Mouse (Mus musculus): ENCODE results near the gene Fgf18. TPM values are rescaled to one million over a fixed set of nuclear protein-coding genes. Genes with fewer than 3 reads are reported as not detected.

Gene Fgf18
- polyA plus RNA-seq (2014; fragmentation: Nextera tagmentation; extraction: Ambion mirVana): 4.7 and 5.5 TPM in 2 replicates

DNA sequence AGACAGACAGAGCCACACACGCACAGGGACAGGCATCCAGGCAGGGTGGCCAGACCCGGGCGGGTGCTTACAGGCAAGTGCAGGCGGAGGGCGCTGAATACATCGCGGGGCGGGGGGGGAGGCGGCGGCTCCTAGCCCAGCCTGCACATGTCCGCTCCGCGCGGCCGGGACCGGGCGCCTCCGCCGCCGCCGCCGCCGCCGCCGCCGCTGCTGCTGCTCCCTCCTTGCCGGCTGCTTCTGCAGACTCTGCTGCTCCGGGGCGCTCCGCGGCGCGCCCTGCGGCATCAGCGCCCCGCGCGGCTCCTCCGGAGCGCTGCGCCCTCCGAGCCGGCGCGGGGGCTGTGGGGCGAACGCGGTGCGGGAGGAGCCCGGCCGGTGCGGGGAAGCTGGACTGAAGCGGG, at the start of gene Fgf18:
Fgf18 (minus strand) TSS at position 230 of the 401 bp plus-strand sequence.
- peak within 1 kb of the TSS; percentile 82 for H3K4me2 ChIP-seq (ENCODE audit: low read length)
- H3K27me3 ChIP-seq (ENCODE audit: control insufficient read depth, insufficient read depth, low read length): peaks cover 10% of the 10 kb centered on the region; the same call in 1 of the 2 replicates

GRCm38 (mm10) chr11:33196447-33197132, 49.4 kb upstream of the Fgf18 start:
- DNase-seq (peak; percentile 33), ATAC-seq (ENCODE audit: low FRiP score, low TSS enrichment) (no peak)
- H3K9ac ChIP-seq (replicated peaks; ENCODE audit: low read length): no peak overlapping the region
- H3K4me2 ChIP-seq (ENCODE audit: low read length): no peak overlapping the region
- 0 out of 2 replicates have a peak, but pooled peaks cover 12% of the 10 kb centered on the region for H3K4me1 ChIP-seq (ENCODE audit: control insufficient read depth, insufficient read depth, low read length)
- WGBS: 7% methylated on average over 24 of the region's 24 CpGs
- H3K4me3 ChIP-seq (replicated peaks; ENCODE audit: low read depth, low read length): no peak overlapping the region
- peaks cover 73% of the 10 kb centered on the region for H3K27me3 ChIP-seq (ENCODE audit: control insufficient read depth, insufficient read depth, low read length)
- H3K27ac ChIP-seq (replicated peaks; ENCODE audit: low read depth, low read length): no peak overlapping the region
- H3K36me3 ChIP-seq (ENCODE audit: control insufficient read depth, insufficient read depth, low read length): no peaks in the 10 kb centered on the region
- 0 out of 2 replicates have a peak, but pooled peaks cover 6% of the 10 kb centered on the region for H3K9me3 ChIP-seq (ENCODE audit: control insufficient read depth, low read length)

More for the DNA sequence above, at the start of gene Fgf18:
- Histone ChIP-seq H3K36me3 (ENCODE audit: control insufficient read depth, insufficient read depth, low read length) (peaks cover 23% of the 10 kb centered on the region), H3K4me3 (replicated peaks; ENCODE audit: low read depth, low read length) (peak within 1 kb of the TSS; percentile 52), H3K4me1 (ENCODE audit: control insufficient read depth, insufficient read depth, low read length) (peaks cover 32% of the 10 kb centered on the region), H3K9me3 (ENCODE audit: control insufficient read depth, low read length) (no peaks in the 10 kb centered on the region), H3K27ac (replicated peaks; ENCODE audit: low read depth, low read length) (peak within 1 kb of the TSS; percentile 77), H3K9ac (replicated peaks; ENCODE audit: low read length) (peak within 1 kb of the TSS; percentile 70)
- ATAC-seq (ENCODE audit: low FRiP score, low TSS enrichment) (peak; percentile 46), DNase-seq (peak; percentile 84)
- 1% methylated on average over 52 of the region's 53 CpGs for WGBS

- DNase-seq (peak; percentile 36), ATAC-seq (ENCODE audit: low FRiP score, low TSS enrichment) (no peak)
- Histone ChIP-seq H3K9me3 (ENCODE audit: control insufficient read depth, low read length) (0 out of 2 replicates have a peak, but pooled peaks cover 6% of the 10 kb centered on the region), H3K4me1 (ENCODE audit: control insufficient read depth, insufficient read depth, low read length) (0 out of 2 replicates have a peak, but pooled peaks cover 6% of the 10 kb centered on the region), H3K4me3 (replicated peaks; ENCODE audit: low read depth, low read length) (no peak overlapping the region), H3K27ac (replicated peaks; ENCODE audit: low read depth, low read length) (no peak overlapping the region), H3K4me2 (ENCODE audit: low read length) (no peak overlapping the region), H3K36me3 (ENCODE audit: control insufficient read depth, insufficient read depth, low read length) (no peaks in the 10 kb centered on the region), H3K27me3 (ENCODE audit: control insufficient read depth, insufficient read depth, low read length) (peaks cover 66% of the 10 kb centered on the region), H3K9ac (replicated peaks; ENCODE audit: low read length) (no peak overlapping the region)
- 2% methylated on average over 25 of the region's 25 CpGs for WGBS
Measured at GRCm38 (mm10) chr11:33195531-33196446, 48.6 kb upstream of the Fgf18 start.

GRCm38 (mm10) chr11:33195061-33195460, 47.9 kb upstream of the Fgf18 start:
- Histone ChIP-seq H3K9me3 (ENCODE audit: control insufficient read depth, low read length) (0 out of 2 replicates have a peak, but pooled peaks cover 6% of the 10 kb centered on the region), H3K36me3 (ENCODE audit: control insufficient read depth, insufficient read depth, low read length) (no peaks in the 10 kb centered on the region)

DNA sequence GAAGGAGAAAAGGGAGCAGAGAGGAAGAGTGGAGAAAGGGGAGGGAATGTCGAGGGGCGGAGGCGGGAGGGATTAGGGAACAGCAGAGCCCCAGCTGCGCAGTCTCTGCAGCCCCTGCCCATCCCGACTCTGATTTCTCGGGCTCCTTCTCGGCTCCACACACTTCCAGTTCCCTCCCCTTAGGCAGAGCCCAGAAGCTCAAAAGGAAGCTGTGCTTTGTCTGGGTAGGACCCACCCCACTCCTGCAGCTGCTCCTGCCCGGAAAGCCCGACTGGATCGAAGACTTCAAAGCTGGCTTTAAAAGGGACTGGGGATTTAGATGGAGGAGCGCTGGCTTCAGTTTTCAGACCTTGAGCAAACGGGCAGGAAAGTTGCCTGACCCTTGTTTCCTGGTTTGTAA, 46.5 kb upstream of the Fgf18 start:
- Histone ChIP-seq H3K4me1 (ENCODE audit: control insufficient read depth, insufficient read depth, low read length) (no peaks in the 10 kb centered on the region), H3K4me3 (replicated peaks; ENCODE audit: low read depth, low read length) (no peak overlapping the region), H3K9me3 (ENCODE audit: control insufficient read depth, low read length) (0 out of 2 replicates have a peak, but pooled peaks cover 6% of the 10 kb centered on the region), H3K9ac (replicated peaks; ENCODE audit: low read length) (no peak overlapping the region), H3K27ac (replicated peaks; ENCODE audit: low read depth, low read length) (no peak overlapping the region), H3K27me3 (ENCODE audit: control insufficient read depth, insufficient read depth, low read length) (peaks cover 50% of the 10 kb centered on the region), H3K36me3 (ENCODE audit: control insufficient read depth, insufficient read depth, low read length) (no peaks in the 10 kb centered on the region), H3K4me2 (ENCODE audit: low read length) (peak overlapping the region; percentile 24; the same call in 1 of the 2 replicates)
- DNase-seq: peak; percentile 42
- WGBS: under 1% methylated on average over 12 of the region's 12 CpGs
- ATAC-seq (ENCODE audit: low FRiP score, low TSS enrichment): peak; percentile 48; the same call in 1 of the 2 replicates

More at GRCm38 (mm10) chr11:33195061-33195460, 47.9 kb upstream of the Fgf18 start:
- H3K4me2 ChIP-seq (ENCODE audit: low read length): no peak overlapping the region
- 0 out of 2 replicates have a peak, but pooled peaks cover under 1% of the 10 kb centered on the region for H3K4me1 ChIP-seq (ENCODE audit: control insufficient read depth, insufficient read depth, low read length)
- H3K27ac ChIP-seq (replicated peaks; ENCODE audit: low read depth, low read length): no peak overlapping the region
- no peak overlapping the region for H3K9ac ChIP-seq (replicated peaks; ENCODE audit: low read length)
- DNase-seq (no peak), ATAC-seq (ENCODE audit: low FRiP score, low TSS enrichment) (no peak)
- 22% methylated on average over 7 of the region's 7 CpGs for WGBS
- H3K4me3 ChIP-seq (replicated peaks; ENCODE audit: low read depth, low read length): no peak overlapping the region
- peaks cover 61% of the 10 kb centered on the region for H3K27me3 ChIP-seq (ENCODE audit: control insufficient read depth, insufficient read depth, low read length)

- ATAC-seq (ENCODE audit: low FRiP score, low TSS enrichment) (no peak), DNase-seq (no peak)
- Histone ChIP-seq H3K9me3 (ENCODE audit: control insufficient read depth, low read length) (no peaks in the 10 kb centered on the region), H3K4me2 (ENCODE audit: low read length) (no peak overlapping the region), H3K9ac (replicated peaks; ENCODE audit: low read length) (no peak overlapping the region), H3K4me1 (ENCODE audit: control insufficient read depth, insufficient read depth, low read length) (0 out of 2 replicates have a peak, but pooled peaks cover 6% of the 10 kb centered on the region), H3K27me3 (ENCODE audit: control insufficient read depth, insufficient read depth, low read length) (peaks cover 8% of the 10 kb centered on the region; the same call in 1 of the 2 replicates), H3K4me3 (replicated peaks; ENCODE audit: low read depth, low read length) (no peak overlapping the region), H3K27ac (replicated peaks; ENCODE audit: low read depth, low read length) (no peak overlapping the region), H3K36me3 (ENCODE audit: control insufficient read depth, insufficient read depth, low read length) (no peaks in the 10 kb centered on the region)
- 79% methylated on average over 3 of the region's 3 CpGs for WGBS
Measured at GRCm38 (mm10) chr11:33181804-33182203, 34.6 kb upstream of the Fgf18 start.

GRCm38 (mm10) chr11:33180701-33181116, 33.5 kb upstream of the Fgf18 start:
- Histone ChIP-seq H3K27ac (replicated peaks; ENCODE audit: low read depth, low read length) (no peak overlapping the region), H3K9ac (replicated peaks; ENCODE audit: low read length) (peak overlapping the region; percentile 34; the same call in 1 of the 2 replicates), H3K4me3 (replicated peaks; ENCODE audit: low read depth, low read length) (0 out of 2 replicates have a peak overlapping the region, but pooled peaks have one; percentile 1), H3K27me3 (ENCODE audit: control insufficient read depth, insufficient read depth, low read length) (peaks cover 8% of the 10 kb centered on the region; the same call in 1 of the 2 replicates), H3K4me1 (ENCODE audit: control insufficient read depth, insufficient read depth, low read length) (0 out of 2 replicates have a peak, but pooled peaks cover 6% of the 10 kb centered on the region), H3K36me3 (ENCODE audit: control insufficient read depth, insufficient read depth, low read length) (no peaks in the 10 kb centered on the region), H3K4me2 (ENCODE audit: low read length) (peak overlapping the region; percentile 35), H3K9me3 (ENCODE audit: control insufficient read depth, low read length) (no peaks in the 10 kb centered on the region)
- DNase-seq: peak; percentile 53
- WGBS: 4% methylated on average over 18 of the region's 18 CpGs
- ATAC-seq (ENCODE audit: low FRiP score, low TSS enrichment): no peak

DNA sequence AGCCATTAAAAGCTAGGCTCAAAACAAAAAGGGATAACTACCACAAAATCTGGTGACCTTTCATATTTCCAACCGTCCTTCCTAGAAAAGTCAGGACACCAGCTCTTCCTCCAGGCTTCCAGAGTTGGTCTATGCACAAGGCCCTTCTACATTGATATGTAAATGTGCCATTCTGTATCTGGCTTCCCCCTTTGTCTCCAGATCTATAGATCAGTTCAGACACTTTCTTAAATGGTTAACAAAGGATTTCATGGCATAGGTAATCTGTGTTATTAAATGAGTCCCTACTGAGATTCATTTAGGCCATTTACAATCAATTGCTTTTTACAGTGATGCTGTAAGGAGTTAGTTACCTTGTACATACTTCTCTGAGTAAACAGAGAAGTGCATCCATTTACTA, 32.6 kb upstream of the Fgf18 start:
- Histone ChIP-seq H3K4me2 (ENCODE audit: low read length) (no peak overlapping the region), H3K36me3 (ENCODE audit: control insufficient read depth, insufficient read depth, low read length) (no peaks in the 10 kb centered on the region), H3K9me3 (ENCODE audit: control insufficient read depth, low read length) (no peaks in the 10 kb centered on the region), H3K4me3 (replicated peaks; ENCODE audit: low read depth, low read length) (no peak overlapping the region), H3K9ac (replicated peaks; ENCODE audit: low read length) (no peak overlapping the region), H3K27ac (replicated peaks; ENCODE audit: low read depth, low read length) (no peak overlapping the region), H3K4me1 (ENCODE audit: control insufficient read depth, insufficient read depth, low read length) (0 out of 2 replicates have a peak, but pooled peaks cover 6% of the 10 kb centered on the region), H3K27me3 (ENCODE audit: control insufficient read depth, insufficient read depth, low read length) (peaks cover 8% of the 10 kb centered on the region; the same call in 1 of the 2 replicates)
- WGBS: 11% methylated on average over 1 of the region's 1 CpGs
- DNase-seq (no peak), ATAC-seq (ENCODE audit: low FRiP score, low TSS enrichment) (no peak)
